Mouse (Mus musculus): ENCODE measurements around the gene Ar.

- no peak for TF ChIP-seq POLR2A (IDR thresholded peaks at IDR 0.05; ENCODE audit: low read depth, low read length)
- TF ChIP-seq CTCF (IDR thresholded peaks at IDR 0.05; ENCODE audit: extremely low read depth, insufficient read length, insufficient replicate concordance, low read depth, low read length): no peak
Measured at GRCm38 (mm10) chrX:98150393-98151119, 2.0 kb downstream of the Ar start.
